Mouse (Mus musculus) ES-E14 (cell line): ENCODE measurements around the gene Atg2a.

ENCODE experiments used
- HCFC1 ChIP-seq: IDR thresholded peaks from 2 replicates; pipeline ENCODE4 v1.6.1; 2012; ENCODE audit warnings: low read length, inconsistent platforms, borderline replicate concordance; ENCODE audit not compliant: insufficient read depth
- MAFK ChIP-seq: IDR thresholded peaks from 2 replicates; pipeline ENCODE4 v1.6.1; 2014; ENCODE audit warnings: mild to moderate bottlenecking, low read depth, low read length, inconsistent platforms; ENCODE audit not compliant: insufficient read depth
- ZC3H11A ChIP-seq: IDR thresholded peaks from 2 replicates; pipeline ENCODE4 v1.6.1; 2012; ENCODE audit warnings: low read depth, mild to moderate bottlenecking, inconsistent platforms, low read length, borderline replicate concordance
- ZNF384 ChIP-seq: IDR thresholded peaks from 2 replicates; pipeline ENCODE4 v1.6.1; 2012; ENCODE audit warnings: low read depth, low read length, inconsistent platforms

- no peak for TF ChIP-seq HCFC1
- no peak for TF ChIP-seq ZNF384
- TF ChIP-seq MAFK: no peak
- no peak for TF ChIP-seq ZC3H11A
Measured at GRCm38 (mm10) chr19:6226763-6227162, 14.7 kb upstream of the Atg2a start.
